Mouse (Mus musculus): ENCODE results near the gene Tmem217.

DNA sequence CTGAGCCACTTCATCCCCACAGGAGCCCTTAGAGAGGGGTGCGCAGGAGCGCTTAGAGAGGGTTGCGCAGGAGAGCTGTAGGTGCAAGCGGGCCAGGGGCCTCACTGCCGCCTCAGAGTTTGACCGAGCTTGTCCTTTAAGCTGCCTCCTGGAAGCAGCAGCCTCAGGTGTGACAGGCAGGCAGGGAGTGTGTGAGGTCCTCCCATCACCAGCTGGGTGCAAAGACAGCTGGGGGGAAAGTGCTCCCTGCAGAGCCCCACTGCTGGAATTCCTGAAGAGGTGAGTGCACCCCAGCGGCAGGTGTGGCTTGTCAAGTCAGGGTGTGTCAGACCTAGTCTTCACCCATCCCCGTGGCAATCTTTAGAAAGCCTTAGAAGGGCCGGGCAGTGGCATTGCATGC, 34.7 kb upstream of the Tmem217 start:
- TF ChIP-seq POLR2A (IDR thresholded peaks at IDR 0.05; ENCODE audit: borderline replicate concordance, extremely low read depth, low read depth, low read length) (no peak), CTCF (IDR thresholded peaks at IDR 0.05; ENCODE audit: insufficient read depth, low read length) (no peak)

Measured in lung, adult 2 months (tissue).